Mouse (Mus musculus) embryonic fibroblast, embryonic 13.5 days (primary cell): Measurements from ENCODE around the gene Tmcc1.

Source experiments
- CTCF ChIP-seq: IDR thresholded peaks from 2 replicates; pipeline ENCODE4 v1.5.1; 2011; ENCODE audit warnings: mild to moderate bottlenecking, control low read depth, low read length, moderate library complexity, borderline replicate concordance; ENCODE audit not compliant: insufficient read depth
- POLR2A ChIP-seq: IDR thresholded peaks from 2 replicates; pipeline ENCODE4 v1.6.1; 2011; ENCODE audit warnings: low read depth, mild to moderate bottlenecking, control low read depth, low read length, moderate library complexity

GRCm38 (mm10) chr6:116193394-116194393 lies at the start of gene Tmcc1:
- TF ChIP-seq CTCF = peak; percentile 3; the same call in 1 of the 2 replicates
- TF ChIP-seq POLR2A = peak; percentile 71
